Mouse (Mus musculus): ENCODE measurements around the gene Nab2. TPM values are rescaled to one million over a fixed set of nuclear protein-coding genes. Genes with fewer than 3 reads are reported as not detected.

Nab2 gene
- polyA plus RNA-seq (2012; rRNA removed) = 35.3 and 40.3 TPM in 2 replicates

DNA sequence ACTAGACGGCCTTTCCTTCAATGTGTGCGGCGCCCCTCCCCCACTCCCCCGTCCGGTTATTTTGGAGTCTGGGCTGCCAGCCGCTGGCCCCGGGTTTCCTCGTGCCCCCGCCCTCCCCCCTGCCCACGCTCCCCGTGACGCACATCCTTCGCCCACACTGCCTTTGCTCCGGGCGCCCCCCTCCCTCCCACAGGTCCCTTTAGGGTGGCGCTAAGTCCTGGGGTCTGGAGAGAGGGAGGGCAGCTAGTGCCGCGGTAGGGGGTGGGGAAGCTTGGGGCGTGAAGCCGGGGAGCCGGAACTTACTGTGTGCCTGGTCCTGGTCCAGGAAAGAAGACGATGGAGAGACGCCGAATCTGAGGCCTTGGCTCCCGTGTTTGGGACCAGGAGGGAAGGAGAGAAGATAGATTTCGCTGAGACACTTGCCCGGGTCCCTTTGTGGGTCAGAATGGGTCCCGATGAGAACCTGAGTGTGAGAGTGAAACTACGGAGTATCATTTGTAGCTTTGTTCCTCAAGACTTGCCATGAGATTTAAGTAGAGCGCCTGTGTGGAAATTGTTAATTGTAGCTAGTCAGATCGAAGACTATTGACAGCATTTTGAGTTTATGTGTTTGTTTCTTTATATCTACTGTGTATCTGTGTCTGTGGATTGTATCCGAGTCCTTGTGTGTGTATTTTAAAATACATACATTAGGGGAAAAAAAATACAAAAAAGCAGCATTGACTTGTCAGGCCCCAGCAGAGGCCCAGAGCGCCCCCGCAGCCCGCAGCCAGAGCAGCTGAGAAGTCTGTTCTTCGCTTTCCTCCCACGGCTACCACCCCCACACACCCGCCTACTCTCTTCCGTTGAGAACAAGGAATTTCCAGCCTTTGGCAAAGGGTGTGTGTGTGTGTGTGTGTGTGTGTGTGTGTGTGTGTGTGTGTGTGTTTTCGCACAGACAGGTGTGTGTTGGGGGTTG, at the start of gene Nab2:
Gene Nab2, minus strand, starts transcription at position 476 of the 958 bp plus-strand sequence.
- peak within 1 kb of the TSS; percentile 98 for H3K4me3 ChIP-seq (ENCODE audit: insufficient read depth, low read length)
- 0 out of 2 replicates have a peak, but pooled peaks cover 2% of the 10 kb centered on the region for H3K4me1 ChIP-seq (ENCODE audit: control insufficient read depth, insufficient read depth, low read length)
- peak within 1 kb of the TSS; percentile 97 for H3K27ac ChIP-seq (ENCODE audit: insufficient read depth, low read length)
- TF ChIP-seq POLR2A (IDR thresholded peaks at IDR 0.05; ENCODE audit: extremely low read depth, insufficient read depth, low read length) (no peak), CTCF (IDR thresholded peaks at IDR 0.05; ENCODE audit: extremely low read depth, insufficient read depth, low read length) (no peak)

DNA sequence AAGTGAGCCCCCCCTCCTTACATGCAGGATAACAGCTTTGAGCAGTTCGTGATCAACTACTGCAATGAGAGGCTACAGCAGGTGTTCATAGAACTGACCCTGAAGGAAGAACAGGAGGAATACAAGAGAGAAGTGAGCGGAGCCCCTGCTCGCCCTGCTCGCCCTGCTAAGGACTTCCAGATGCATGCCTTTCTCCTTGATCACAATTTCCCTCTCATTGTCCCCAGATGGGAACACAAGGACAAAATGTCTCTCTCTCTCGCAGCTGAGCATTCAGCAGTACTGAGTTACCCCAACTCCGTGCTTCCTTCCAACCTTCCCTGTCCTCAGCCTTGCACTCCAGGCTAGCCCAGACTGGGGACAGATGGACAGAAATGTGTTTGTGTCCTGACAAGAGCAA, 44.4 kb upstream of the Nab2 start:
- Histone ChIP-seq H3K4me3 (ENCODE audit: insufficient read depth, low read length) (no peak overlapping the region), H3K27ac (ENCODE audit: insufficient read depth, low read length) (no peak overlapping the region), H3K4me1 (ENCODE audit: control insufficient read depth, insufficient read depth, low read length) (no peaks in the 10 kb centered on the region)
- TF ChIP-seq POLR2A (IDR thresholded peaks at IDR 0.05; ENCODE audit: extremely low read depth, insufficient read depth, low read length) (no peak), CTCF (IDR thresholded peaks at IDR 0.05; ENCODE audit: extremely low read depth, insufficient read depth, low read length) (no peak)

DNA sequence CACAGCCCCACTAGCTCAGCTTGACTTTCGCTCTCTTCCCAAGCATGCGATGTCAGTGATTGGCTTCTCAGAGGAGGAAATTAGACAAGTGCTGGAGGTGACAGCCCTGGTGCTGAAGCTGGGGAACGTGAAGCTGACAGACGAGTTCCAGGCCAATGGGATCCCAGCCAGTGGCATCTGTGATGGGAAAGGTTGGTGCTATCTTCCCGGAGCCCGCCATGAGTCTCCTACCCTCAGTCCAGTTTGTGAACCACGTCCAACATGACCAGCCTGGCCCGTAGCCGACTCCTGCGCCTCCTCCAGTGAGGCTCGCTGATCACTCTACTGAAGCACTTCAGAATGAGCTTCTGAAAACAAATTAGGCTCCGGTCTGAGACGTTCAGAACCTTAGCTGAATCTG, 42.0 kb upstream of the Nab2 start:
- no peak overlapping the region for H3K4me3 ChIP-seq (ENCODE audit: insufficient read depth, low read length)
- no peak overlapping the region for H3K27ac ChIP-seq (ENCODE audit: insufficient read depth, low read length)
- no peaks in the 10 kb centered on the region for H3K4me1 ChIP-seq (ENCODE audit: control insufficient read depth, insufficient read depth, low read length)
- TF ChIP-seq CTCF (IDR thresholded peaks at IDR 0.05; ENCODE audit: extremely low read depth, insufficient read depth, low read length) = no peak
- TF ChIP-seq POLR2A (IDR thresholded peaks at IDR 0.05; ENCODE audit: extremely low read depth, insufficient read depth, low read length) = no peak

GRCm38 (mm10) chr10:127708850-127709370, 40.5 kb upstream of the Nab2 start:
- no peak for TF ChIP-seq CTCF (IDR thresholded peaks at IDR 0.05; ENCODE audit: extremely low read depth, insufficient read depth, low read length)
- no peak for TF ChIP-seq POLR2A (IDR thresholded peaks at IDR 0.05; ENCODE audit: extremely low read depth, insufficient read depth, low read length)
- Histone ChIP-seq H3K27ac (ENCODE audit: insufficient read depth, low read length) (no peak overlapping the region), H3K4me1 (ENCODE audit: control insufficient read depth, insufficient read depth, low read length) (no peaks in the 10 kb centered on the region), H3K4me3 (ENCODE audit: insufficient read depth, low read length) (no peak overlapping the region)

- no peak overlapping the region for H3K4me3 ChIP-seq (ENCODE audit: insufficient read depth, low read length)
- TF ChIP-seq POLR2A (IDR thresholded peaks at IDR 0.05; ENCODE audit: extremely low read depth, insufficient read depth, low read length) = no peak
- TF ChIP-seq CTCF (IDR thresholded peaks at IDR 0.05; ENCODE audit: extremely low read depth, insufficient read depth, low read length) = no peak
- H3K4me1 ChIP-seq (ENCODE audit: control insufficient read depth, insufficient read depth, low read length) = no peaks in the 10 kb centered on the region
- no peak overlapping the region for H3K27ac ChIP-seq (ENCODE audit: insufficient read depth, low read length)
These were observed 39.4 kb upstream of the Nab2 start for GRCm38 (mm10) chr10:127707721-127708120.

DNA sequence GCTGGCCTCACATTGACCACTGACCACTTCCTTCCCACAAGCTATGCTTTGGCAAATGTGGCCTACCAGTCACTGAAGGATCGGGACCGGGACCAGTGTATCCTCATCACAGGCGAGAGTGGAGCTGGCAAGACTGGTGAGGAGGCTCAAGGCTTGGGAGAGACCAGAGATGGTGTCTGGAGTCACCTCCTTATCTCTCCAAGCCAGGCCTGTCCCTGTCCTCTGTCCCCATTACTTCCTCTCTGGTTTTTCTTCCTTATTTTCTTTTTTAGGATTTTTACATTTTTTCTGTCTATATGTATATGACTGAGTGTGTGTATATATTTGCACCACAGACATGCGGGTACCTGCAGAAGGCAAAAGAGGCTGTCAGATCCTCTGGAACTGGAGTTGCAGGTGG, 37.4 kb upstream of the Nab2 start:
- H3K4me1 ChIP-seq (ENCODE audit: control insufficient read depth, insufficient read depth, low read length) = no peaks in the 10 kb centered on the region
- TF ChIP-seq POLR2A (IDR thresholded peaks at IDR 0.05; ENCODE audit: extremely low read depth, insufficient read depth, low read length) = no peak
- no peak for TF ChIP-seq CTCF (IDR thresholded peaks at IDR 0.05; ENCODE audit: extremely low read depth, insufficient read depth, low read length)
- H3K27ac ChIP-seq (ENCODE audit: insufficient read depth, low read length) = no peak overlapping the region
- no peak overlapping the region for H3K4me3 ChIP-seq (ENCODE audit: insufficient read depth, low read length)

- Histone ChIP-seq H3K4me1 (ENCODE audit: control insufficient read depth, insufficient read depth, low read length) (no peaks in the 10 kb centered on the region), H3K27ac (ENCODE audit: insufficient read depth, low read length) (no peak within 1 kb of the TSS), H3K4me3 (ENCODE audit: insufficient read depth, low read length) (no peak within 1 kb of the TSS)
- TF ChIP-seq CTCF (IDR thresholded peaks at IDR 0.05; ENCODE audit: extremely low read depth, insufficient read depth, low read length) (no peak), POLR2A (IDR thresholded peaks at IDR 0.05; ENCODE audit: extremely low read depth, insufficient read depth, low read length) (no peak)
These were observed 36.4 kb upstream of the Nab2 start, which contains the start of gene Myo1a for GRCm38 (mm10) chr10:127704766-127705220. Gene Myo1a, plus strand, starts transcription at chr10:127705170.

GRCm38 (mm10) chr10:127704293-127704692, 35.9 kb upstream of the Nab2 start:
- no peak overlapping the region for H3K4me3 ChIP-seq (ENCODE audit: insufficient read depth, low read length)
- no peak for TF ChIP-seq CTCF (IDR thresholded peaks at IDR 0.05; ENCODE audit: extremely low read depth, insufficient read depth, low read length)
- no peak for TF ChIP-seq POLR2A (IDR thresholded peaks at IDR 0.05; ENCODE audit: extremely low read depth, insufficient read depth, low read length)
- no peak overlapping the region for H3K27ac ChIP-seq (ENCODE audit: insufficient read depth, low read length)
- H3K4me1 ChIP-seq (ENCODE audit: control insufficient read depth, insufficient read depth, low read length) = no peaks in the 10 kb centered on the region

GRCm38 (mm10) chr10:127703299-127703698, 34.9 kb upstream of the Nab2 start:
- Histone ChIP-seq H3K27ac (ENCODE audit: insufficient read depth, low read length) (no peak overlapping the region), H3K4me1 (ENCODE audit: control insufficient read depth, insufficient read depth, low read length) (no peaks in the 10 kb centered on the region), H3K4me3 (ENCODE audit: insufficient read depth, low read length) (no peak overlapping the region)
- no peak for TF ChIP-seq POLR2A (IDR thresholded peaks at IDR 0.05; ENCODE audit: extremely low read depth, insufficient read depth, low read length)
- TF ChIP-seq CTCF (IDR thresholded peaks at IDR 0.05; ENCODE audit: extremely low read depth, insufficient read depth, low read length) = no peak

All from cortical plate, adult 2 months (tissue).